Mouse (Mus musculus): ENCODE measurements at regions not wholly inside any gene's neighbourhood (a gene's known extent, or its start where the extent isn't known, plus 50 kb on each side); places are given as distances from the start of the nearest gene placed in this dataset.
"Not testable (repeated sequence)": the region's sequence is repeated elsewhere in the genome, so short reads cannot be mapped to it uniquely, and the experiment has no call there.

GRCm38 (mm10) chr19:54099292-54099691 lies 55.3 kb downstream of the Adra2a start:
- no peak for ATAC-seq

DNA sequence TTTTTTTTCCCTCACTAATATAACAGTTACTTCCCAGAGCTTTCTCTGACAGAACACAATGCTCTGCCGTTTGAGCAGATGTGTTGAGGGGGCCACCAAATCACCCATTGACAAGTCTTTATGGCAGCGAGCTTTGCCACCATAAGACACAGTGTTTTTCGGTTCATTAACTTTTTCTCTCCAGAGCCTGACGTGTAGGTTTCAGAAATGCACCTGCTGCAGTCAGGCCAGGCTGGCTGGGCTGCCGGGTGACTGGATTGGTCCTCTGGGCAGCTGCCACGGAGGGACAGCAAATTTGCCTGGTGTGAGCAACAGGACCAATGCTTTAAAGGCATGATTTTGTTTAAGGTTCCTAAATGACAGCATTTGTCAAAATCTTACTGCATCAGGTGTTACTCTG lies 55.8 kb downstream of the Adra2a start:
- no peak for ATAC-seq

DNA sequence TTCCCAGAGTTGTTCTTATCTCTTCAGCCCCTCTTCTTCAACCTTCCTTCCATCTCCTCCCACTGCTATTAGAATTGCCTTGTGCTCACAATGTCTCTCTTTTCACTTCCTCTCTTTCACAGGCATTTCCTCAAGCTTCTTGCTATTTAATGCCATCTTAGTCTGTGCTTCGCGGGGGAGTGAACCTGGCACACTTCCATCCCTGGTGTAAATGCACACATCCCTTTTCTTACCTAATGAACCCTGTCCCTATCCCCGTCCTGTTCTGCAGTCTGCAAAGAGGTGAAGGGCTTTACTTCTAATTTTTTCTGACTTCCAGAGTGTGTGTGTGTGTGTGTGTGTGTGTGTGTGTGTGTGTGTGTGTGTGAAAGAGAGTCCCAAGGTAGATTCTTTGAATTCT lies 62.6 kb downstream of the Adra2a start:
- ATAC-seq, result no peak

GRCm38 (mm10) chr19:54107103-54107821 lies 63.3 kb downstream of the Adra2a start:
- no peak for ATAC-seq

DNA sequence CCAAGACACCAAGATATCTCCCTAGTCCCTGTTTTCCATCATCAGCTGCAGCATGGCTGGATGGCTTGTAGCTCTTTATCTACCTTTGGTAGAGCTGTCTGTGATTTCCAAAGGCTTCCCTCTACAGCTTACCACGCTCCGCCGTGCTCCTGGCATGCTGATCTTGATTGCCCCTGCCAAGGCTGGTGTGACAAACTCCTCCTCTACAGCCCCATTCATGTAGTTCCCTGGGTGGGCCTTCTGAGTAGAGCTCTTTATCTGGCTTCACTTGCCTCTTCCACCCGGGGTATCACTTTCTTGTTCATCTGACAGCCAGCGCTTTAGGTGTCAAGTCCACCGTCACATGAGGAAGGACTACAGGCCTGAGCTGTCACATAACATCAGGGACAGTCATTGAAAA lies 66.1 kb downstream of the Adra2a start:
- no peak for ATAC-seq

GRCm38 (mm10) chr19:54112691-54113090 lies 68.7 kb downstream of the Adra2a start:
- no peak for ATAC-seq

GRCm38 (mm10) chr19:54113421-54113820 lies 69.5 kb downstream of the Adra2a start:
- ATAC-seq, result no peak

DNA sequence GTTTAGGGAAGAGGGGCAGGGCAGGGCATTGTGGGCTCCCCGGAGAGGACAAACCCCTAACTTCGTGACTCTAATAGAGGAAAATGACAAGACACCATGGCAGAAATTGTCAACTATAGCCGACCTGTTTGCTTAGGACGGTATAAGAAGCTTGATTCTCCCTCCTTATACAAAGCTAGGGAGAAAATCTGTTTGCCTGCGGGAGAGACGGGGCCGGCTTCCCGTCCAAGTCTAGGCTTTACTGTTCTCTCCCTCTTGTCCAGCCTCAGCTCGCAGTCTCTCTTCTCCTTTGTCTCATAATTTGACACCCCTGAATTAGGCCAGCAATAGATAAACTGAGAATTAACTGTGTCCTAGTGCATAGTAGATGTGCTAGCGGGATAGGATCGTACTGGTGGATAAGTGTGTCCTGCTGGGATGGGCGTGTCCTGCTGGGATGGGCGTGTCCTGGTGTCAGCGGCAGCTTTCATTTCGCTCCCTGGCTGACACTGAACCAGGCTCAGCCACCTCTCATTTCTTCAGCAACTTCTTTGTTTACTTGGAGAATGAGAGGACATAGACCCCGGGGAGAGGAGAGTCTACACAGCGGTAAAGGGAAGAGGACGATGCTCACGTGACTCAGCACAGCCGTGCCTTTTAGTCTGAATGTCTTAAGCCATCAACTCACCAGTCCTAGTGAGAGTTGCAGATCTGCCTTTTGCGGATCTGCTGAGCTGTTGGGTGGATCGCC lies 70.8 kb downstream of the Adra2a start:
- peak; percentile 65 for ATAC-seq

GRCm38 (mm10) chr19:54115335-54115734 lies 71.4 kb downstream of the Adra2a start:
- ATAC-seq, result no peak

- no peak for ATAC-seq
Observed at GRCm38 (mm10) chr19:54116829-54117228, 72.9 kb downstream of the Adra2a start.

- no peak for ATAC-seq
Observed at GRCm38 (mm10) chr19:54117676-54118075, 73.7 kb downstream of the Adra2a start.

- ATAC-seq, result no peak
Observed at GRCm38 (mm10) chr19:54123586-54123985, 79.6 kb downstream of the Adra2a start.

GRCm38 (mm10) chr19:54151766-54152165 lies 107.8 kb downstream of the Adra2a start:
- ATAC-seq, result not testable (repeated sequence)

- ATAC-seq, result no peak
Observed at GRCm38 (mm10) chr19:54154400-54154799, 110.4 kb downstream of the Adra2a start.

- no peak for ATAC-seq
Observed at GRCm38 (mm10) chr19:54170361-54170760, 126.4 kb downstream of the Adra2a start.

DNA sequence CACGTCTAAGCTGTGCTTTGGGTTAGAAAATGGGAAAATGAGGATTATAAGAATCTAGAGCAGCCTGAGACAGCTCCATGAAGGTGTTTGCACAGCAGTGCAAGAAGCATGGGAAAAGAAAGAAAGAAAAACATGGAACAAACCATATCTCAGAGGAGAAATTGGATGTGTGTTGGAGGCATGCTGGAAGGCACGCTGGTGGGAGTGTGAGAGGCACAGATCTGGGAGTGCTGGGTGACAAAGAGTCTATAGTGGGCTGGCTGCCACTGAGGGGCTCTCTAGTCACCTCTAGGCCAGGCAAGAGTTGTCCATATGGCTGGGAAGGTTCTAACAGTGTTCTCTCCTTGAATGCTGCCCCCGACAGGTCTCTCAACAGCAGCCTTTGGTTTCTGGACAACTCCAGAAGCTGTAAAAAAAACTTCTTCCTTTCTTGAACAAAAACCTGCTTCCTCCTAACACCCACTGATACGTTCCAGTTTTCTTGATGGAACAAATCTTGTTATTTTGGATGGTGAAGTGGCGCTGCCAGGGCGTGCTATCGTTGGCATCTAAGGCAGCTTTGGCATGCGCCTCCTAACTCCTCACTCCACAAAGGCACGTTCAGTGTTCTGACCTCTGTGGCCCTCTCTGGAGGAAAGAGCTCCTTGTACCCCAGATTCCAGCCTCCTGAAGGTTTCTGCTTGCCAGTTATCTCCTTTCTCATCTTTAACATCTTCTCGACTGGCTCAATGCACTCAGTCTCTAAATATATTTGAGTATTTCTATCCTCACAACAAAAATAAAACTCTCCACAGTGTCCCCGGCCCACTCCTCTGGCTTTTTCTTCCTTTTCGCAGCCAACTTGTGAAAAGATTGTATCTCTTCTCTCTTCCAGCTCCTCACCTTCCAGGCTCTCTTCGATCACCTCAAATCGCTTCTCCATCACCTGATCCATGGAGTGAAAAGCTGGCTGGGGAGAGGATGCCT lies 130.4 kb downstream of the Adra2a start:
- no peak for ATAC-seq

DNA sequence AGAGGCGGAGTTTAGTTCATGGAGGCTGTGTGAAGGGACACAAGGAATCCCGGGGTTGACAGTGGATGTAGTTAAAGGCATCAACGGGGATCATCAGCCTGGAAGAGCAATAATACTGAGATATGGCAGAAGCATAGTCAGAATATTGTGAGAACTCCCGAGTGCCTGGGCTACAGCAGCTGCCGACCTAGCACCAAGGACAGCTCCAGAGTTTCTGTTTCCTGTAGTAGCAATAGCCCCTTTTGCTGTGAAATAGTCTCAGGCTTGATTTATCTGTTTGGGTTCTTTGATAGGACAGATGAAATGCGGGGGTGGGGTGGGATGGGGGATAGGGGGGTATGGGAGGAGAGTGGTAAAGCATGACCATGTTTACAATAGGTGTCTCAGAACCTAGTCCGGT lies 131.8 kb downstream of the Adra2a start:
- no peak for ATAC-seq

- ATAC-seq, result no peak
Observed at GRCm38 (mm10) chr19:54177491-54177890, 133.5 kb downstream of the Adra2a start.

DNA sequence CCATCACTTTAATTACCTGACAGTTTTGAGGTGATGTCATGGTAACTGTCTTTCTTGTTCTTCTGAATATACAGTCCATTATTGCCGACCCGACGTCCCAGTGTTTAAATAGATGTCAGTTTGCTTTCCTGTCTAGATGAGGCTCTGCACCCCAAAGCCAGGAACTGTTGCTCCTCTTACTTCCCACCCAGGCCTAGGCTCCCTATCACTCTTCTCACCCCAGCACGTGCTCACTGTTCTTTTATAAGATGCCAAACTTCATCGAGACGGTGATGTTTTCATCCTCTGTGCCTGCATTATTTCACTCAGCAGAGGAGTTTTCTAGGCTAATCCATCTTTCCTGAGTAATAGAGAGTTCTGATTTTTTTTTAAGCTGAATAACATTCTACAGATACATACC lies 156.5 kb downstream of the Adra2a start:
- ATAC-seq, result no peak

DNA sequence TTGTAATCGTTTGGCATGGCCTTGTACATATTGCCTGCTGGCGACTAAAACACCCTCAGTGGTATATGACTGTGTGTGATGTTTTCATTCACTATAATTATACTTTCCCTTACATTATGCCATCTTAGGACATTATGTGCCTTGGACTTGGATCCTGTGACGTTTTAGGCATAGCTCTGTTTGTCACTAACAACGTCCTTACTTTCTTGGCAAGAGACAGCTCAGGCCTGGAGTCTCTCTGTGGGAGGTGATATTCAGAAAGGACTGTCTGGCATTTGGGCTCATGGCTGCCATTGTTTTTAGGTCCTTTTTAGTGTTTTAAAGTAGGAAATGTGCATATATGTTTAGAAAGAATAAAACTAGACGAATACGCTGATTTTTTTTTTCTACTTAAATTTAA lies 158.5 kb downstream of the Adra2a start:
- ATAC-seq, result no peak

- ATAC-seq, result no peak
Observed at GRCm38 (mm10) chr19:54206819-54207218, 162.9 kb downstream of the Adra2a start.

GRCm38 (mm10) chr19:54212169-54212568 lies 168.2 kb downstream of the Adra2a start:
- no peak for ATAC-seq

DNA sequence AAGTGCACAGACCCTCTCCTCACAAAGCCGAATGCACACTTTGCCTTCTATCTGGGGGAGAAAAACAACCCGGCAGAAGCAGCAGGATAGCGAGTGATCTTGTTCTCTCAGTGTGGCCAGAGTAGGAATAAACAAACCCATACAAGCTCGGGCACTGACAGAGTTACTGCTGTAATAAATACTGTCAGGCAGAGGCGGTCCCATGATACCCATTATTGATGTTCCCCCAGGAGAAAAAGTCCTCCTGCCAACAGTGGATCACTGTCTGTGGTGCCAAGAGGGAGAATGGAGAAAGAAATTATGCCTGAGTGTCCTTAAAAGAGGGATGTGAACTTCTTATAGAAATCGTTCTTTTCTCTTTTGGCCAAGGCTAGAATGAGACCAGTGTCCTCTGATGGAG lies 200.2 kb downstream of the Adra2a start:
- ATAC-seq, result no peak

Data from activated CD4-positive, CD25-positive, alpha-beta regulatory T cell, adult 4 months (primary cell).